Mouse (Mus musculus) 3T3-L1 (cell line): Measurements from ENCODE around the gene Stt3a.

Experiments used
- DNase-seq: peaks from one replicate; pipeline ENCODE4 v3.0.0-alpha.2; 2015; ENCODE audit warnings: low read depth, low spot score

Stt3a gene

DNA sequence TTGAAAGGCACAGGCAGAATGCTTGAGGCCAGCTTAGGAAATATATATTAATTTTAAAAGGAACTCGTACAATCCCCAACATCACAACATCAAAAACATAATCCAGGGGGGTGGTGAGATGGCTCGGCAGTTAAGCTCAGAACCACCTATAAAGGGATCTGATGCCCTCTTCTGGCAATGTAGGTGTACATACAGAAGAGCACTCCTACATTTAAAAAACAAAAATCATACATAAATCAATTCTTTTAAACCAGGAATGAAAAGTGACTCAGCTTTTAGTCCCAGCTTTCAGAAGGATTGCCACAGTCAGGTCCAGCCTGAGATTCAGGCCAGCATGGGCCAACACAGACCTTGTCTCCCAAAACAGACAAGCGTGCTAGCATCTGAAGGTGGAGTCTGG lies 50.9 kb downstream of the Stt3a start:
- peak; percentile 66 for DNase-seq

DNA sequence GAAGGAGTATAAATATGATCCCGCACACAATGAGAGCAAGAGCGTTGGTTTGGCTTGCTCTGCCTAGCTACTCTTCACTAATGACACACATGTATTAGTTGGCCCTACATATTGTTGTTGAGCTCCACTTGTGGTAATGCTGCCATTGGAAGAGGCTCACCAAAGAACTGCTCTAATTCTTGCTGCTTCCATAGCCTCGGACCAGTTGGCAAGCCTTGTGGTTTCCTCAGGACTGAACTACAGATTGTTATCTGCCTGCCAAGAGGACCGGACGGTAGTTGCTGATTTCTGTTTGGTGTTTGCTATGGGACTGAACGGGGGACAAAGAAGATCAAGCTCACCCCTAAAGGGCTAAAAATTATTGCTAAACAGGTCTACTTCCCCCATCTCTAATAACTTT lies 60.2 kb downstream of the Stt3a start:
- no peak for DNase-seq

DNA sequence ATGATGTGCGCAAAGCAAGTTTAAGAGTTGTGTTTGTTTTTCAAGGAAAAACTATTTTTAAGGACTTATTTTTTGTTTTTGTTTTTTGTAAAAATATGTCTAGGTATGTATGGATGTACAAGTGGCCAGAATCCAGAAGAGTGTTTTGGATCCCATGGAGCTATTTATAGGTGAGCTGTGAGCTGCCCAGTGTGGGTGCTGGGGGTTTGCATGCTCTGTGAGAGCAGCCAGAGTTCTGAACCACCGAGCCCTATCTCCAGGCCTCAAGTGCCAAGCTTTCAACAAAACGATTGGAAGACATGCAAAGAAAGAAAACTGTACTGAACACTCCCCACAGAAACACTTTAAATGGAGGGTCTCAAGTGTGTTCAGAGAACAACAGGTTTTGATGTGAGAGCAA lies 61.6 kb downstream of the Stt3a start:
- DNase-seq: no peak

GRCm38 (mm10) chr9:36694276-36694675 lies 73.2 kb downstream of the Stt3a start:
- DNase-seq: no peak

GRCm38 (mm10) chr9:36692920-36693319 lies 74.6 kb downstream of the Stt3a start, which contains the start of gene Acrv1:
Gene Acrv1, plus strand, starts transcription at chr9:36693220.
- DNase-seq: no peak

GRCm38 (mm10) chr9:36687329-36687728 lies 80.2 kb downstream of the Stt3a start:
- peak; percentile 70 for DNase-seq

DNA sequence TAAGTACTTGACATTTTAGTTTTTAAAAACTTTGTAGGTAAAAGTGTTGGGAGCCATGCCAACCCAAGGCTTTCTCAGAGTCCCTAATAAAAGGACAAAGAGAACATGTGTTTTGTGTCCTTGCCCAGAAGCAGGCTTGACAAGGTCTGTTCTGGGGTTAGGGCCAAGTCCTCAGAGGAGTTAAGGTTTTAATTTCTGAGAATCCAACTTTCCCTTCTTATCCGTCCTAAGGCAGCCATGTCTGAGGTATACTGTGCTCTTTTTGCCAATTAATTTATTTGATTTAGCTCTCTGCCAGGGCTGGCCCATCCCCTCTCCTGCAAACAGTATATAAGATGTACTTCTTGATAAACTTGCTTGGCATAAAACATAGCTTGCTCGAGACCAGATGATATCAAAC lies 86.1 kb downstream of the Stt3a start:
- no peak for DNase-seq
